Mouse (Mus musculus): Measurements from ENCODE around the gene Sdhc.
"Not testable (repeated sequence)": the region's sequence is repeated elsewhere in the genome, so short reads cannot be mapped to it uniquely, and the experiment has no call there.

Sdhc gene

DNA sequence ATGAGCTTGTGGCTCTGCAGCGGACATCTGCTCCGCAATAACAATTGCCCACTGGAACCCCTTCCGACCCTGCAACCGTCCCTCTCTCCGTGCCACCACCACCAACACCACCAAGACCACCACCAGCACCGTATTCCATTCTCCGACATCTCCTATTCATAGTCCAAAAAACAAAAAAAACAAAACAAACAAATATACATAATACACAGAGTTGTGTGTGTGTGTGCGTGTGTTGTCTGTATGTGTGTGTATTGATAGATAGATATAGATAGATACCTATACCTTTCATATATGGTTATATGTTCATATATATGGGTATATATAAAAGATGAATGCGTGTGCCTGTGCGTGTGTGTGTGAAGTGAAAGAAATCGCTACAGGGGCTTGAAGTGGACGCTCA is 72.0 kb downstream of the Sdhc start:
- DNase-seq, result not testable (repeated sequence)

DNA sequence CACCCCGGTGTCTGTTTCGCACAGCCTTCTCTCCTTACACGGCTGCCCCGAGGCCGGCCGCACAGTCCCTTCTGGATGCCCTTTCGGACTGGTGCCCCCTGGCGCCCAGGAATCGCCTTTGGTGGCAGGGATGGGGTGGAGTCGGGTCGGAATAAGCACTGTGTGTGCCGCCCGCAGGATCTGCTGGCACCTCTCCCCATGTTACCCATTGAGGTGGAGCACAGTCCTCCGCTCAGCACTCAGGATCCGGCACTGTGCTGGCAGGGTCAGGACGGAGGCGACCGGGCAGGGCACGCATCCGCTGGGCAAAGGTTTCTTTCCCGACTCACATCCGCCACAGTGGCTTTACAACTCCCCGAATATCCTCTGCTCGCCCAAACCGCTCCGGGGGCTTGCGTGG is 72.4 kb downstream of the Sdhc start:
- DNase-seq, result peak; percentile 52

DNA sequence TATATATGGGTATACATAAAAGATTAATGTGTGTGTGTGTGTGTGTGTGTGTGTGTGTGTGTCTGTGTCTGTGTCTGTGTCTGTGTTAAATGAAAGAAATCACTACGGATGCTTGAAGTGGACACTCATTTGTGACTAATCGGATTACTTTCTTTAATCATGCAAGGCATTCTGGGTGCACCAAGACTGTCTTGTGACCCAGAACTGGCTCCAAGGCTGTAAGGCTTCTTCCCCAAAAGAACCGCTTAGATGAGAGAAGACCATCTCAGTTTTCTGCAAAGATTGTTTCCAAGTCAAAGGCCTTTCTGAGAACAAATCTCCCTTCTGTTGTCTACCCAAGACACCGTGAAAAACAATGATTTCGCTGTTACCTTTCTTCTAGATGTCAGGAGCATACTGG is 73.2 kb downstream of the Sdhc start:
- DNase-seq, result not testable (repeated sequence)

Measured in kidney, adult 18-20 months (tissue).